Mouse (Mus musculus): ENCODE results near the gene Olfr890. TPM values are rescaled to one million over a fixed set of nuclear protein-coding genes. Genes with fewer than 3 reads are reported as not detected.
"Not testable (repeated sequence)": the region's sequence is repeated elsewhere in the genome, so short reads cannot be mapped to it uniquely, and the experiment has no call there.

Olfr890 gene
- total RNA-seq (2021), result not detected
- long read RNA-seq, experiment 1, result 0 reads
- long read RNA-seq, experiment 2, result 0 reads

- DNase-seq (ENCODE audit: low spot score), result no peak
These were observed at the start of gene Olfr890 for GRCm38 (mm10) chr9:38142217-38142616. TSS of gene Olfr890 (plus strand) at chr9:38142517.

DNA sequence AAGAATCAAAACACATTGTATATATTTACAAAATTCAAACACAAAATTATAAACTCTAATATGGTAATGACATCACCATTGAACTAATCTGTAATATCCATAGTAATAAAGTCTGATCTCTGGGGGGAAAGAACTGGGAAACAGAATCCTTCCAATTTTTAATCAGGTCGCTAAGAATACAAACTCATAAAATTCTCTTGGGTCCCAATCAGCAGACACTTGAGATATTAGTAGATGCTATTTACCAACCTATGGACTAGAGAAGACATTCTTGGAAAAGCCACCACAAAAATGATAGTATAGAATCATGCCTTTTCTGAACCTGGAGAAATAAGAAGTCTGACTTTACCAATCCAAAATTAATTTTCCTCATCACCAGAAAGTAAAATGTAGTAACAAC is 34.5 kb upstream of the Olfr890 start, which contains the start of gene Olfr888:
TSS of gene Olfr888 (plus strand) at position 301 of the 400 bp plus-strand sequence.
- no peak for DNase-seq (ENCODE audit: low spot score)

DNA sequence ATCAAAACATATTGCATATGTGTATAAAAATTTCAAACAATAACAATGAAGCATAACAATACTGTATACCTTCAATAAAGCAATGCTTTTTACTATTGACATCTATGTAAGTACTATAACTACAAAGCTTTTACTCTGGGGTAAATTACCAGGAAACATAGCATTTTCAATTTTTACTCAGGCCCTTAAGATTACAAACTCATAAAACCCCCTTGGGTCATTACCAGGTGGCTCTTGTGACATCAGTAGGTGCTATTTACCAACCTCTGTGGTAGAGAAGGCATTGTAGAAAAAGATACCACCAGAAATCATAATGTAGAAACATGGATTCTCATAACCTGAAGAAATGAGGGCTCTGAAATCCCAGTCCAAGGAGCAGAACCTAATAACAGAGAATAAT is 27.4 kb upstream of the Olfr890 start, which contains the start of gene Olfr889:
TSS of gene Olfr889 (plus strand) at position 301 of the 400 bp plus-strand sequence.
- no peak for DNase-seq (ENCODE audit: low spot score)

GRCm38 (mm10) chr9:38168341-38168740 is 26.0 kb downstream of the Olfr890 start:
- DNase-seq (ENCODE audit: low spot score), result not testable (repeated sequence)

DNA sequence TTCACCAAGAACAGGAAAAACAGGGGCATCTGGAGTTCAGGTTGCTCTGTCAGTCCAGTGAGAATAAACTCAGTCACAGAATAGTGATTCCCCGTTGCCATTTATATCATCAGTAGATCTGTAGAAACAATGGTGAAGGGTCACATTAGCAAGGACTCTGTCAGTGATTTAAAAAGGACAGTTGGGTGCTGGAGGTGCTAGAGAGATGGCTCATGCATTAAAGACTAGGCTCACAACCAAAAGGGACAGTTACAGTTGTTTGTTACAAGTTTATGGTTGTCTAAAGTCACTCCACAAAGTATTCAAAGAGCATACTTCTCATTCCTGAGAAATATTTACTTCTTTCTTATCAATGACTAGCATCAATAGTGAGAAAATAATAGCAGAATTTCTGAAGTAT is 38.4 kb downstream of the Olfr890 start, which contains the start of gene Olfr891:
TSS of gene Olfr891 (minus strand) at position 101 of the 400 bp plus-strand sequence.
- no peak for DNase-seq (ENCODE audit: low spot score)

Other genes starting within 250 kb of the Olfr890 start
- gene Olfr145, start 245.8 kb upstream of the Olfr890 start, total RNA-seq (2021), result not detected
- not detected for gene Olfr878, start 224.7 kb upstream of the Olfr890 start, total RNA-seq (2021)
- gene Olfr881, start 150.7 kb upstream of the Olfr890 start, total RNA-seq (2021), result not detected
- gene Olfr883, start 116.7 kb upstream of the Olfr890 start, total RNA-seq (2021), result not detected
- gene Olfr884, start 96.0 kb upstream of the Olfr890 start, total RNA-seq (2021), result not detected
- not detected for gene Olfr885, start 81.2 kb upstream of the Olfr890 start, total RNA-seq (2021)
- not detected for gene Olfr887, start 58.4 kb upstream of the Olfr890 start, total RNA-seq (2021)
- gene Olfr888, start 34.4 kb upstream of the Olfr890 start, total RNA-seq (2021), result not detected
- gene Olfr889, start 27.3 kb upstream of the Olfr890 start, total RNA-seq (2021), result not detected
- gene Olfr891, start 38.3 kb downstream of the Olfr890 start, total RNA-seq (2021), result not detected
- gene Olfr893, start 65.8 kb downstream of the Olfr890 start, total RNA-seq (2021), result not detected
- gene Olfr894, start 75.5 kb downstream of the Olfr890 start, total RNA-seq (2021), result not detected
- not detected for gene Olfr143, start 110.3 kb downstream of the Olfr890 start, total RNA-seq (2021)
- gene Olfr895, start 125.3 kb downstream of the Olfr890 start, total RNA-seq (2021), result not detected
- not detected for gene Olfr896-ps1, start 148.6 kb downstream of the Olfr890 start, total RNA-seq (2021)
- not detected for gene Olfr25, start 186.5 kb downstream of the Olfr890 start, total RNA-seq (2021)
- not detected for gene Olfr898, start 205.9 kb downstream of the Olfr890 start, total RNA-seq (2021)
- gene Olfr250, start 224.4 kb downstream of the Olfr890 start, total RNA-seq (2021), result not detected
- not detected for gene Olfr251, start 234.6 kb downstream of the Olfr890 start, total RNA-seq (2021)